27 mouse cellular contexts compared by ENCODE assay signal in genomic region chr6:98626435-98626834, GRCm38 (mm10).
"Had no signal": no experiment of that assay in that cellular context is flagged by ENCODE, and none has a peak within 500 bp of the region (broad histone marks: within the 10 kb centered on the region; RNA-seq: fewer than 3 reads in every experiment).

No protein-coding gene starts in this region.

- H3K9ac ChIP-seq: heart, embryonic 12.5 days; hindbrain, embryonic 12.5 days; hindbrain, embryonic 14.5 days; intestine, embryonic 15.5 days; limb, embryonic 12.5 days; liver, embryonic 13.5 days; liver, embryonic 15.5 days had no signal

- DNase-seq: gastrocnemius, adult 2 months; gastrocnemius, postnatal 10 days; gastrocnemius, postnatal 25 days; heart, adult 2 months; heart, postnatal 10 days; heart, postnatal 4 days; kidney, adult 18-20 months; kidney, adult 8-10 months; kidney, postnatal 10 days; kidney, postnatal 25 days; kidney, postnatal 4 days; liver; liver, embryonic 13.5 days had no signal

- H3K4me3 ChIP-seq: gastrocnemius, adult 2 months; heart, adult 2 months; heart, embryonic 10.5 days; heart, embryonic 12.5 days; hindbrain, embryonic 10.5 days; hindbrain, embryonic 12.5 days; intestine, embryonic 15.5 days; left cerebral cortex, adult 2 months; limb, embryonic 10.5 days; limb, embryonic 12.5 days; liver, embryonic 13.5 days; liver, embryonic 15.5 days had no signal

- ATAC-seq: hindbrain, embryonic 16.5 days; inflammation-experienced regulatory T-cells, adult 6 months; intestine, embryonic 15.5 days; intestine, postnatal 0 days had no signal

- H3K27me3 ChIP-seq: heart, embryonic 12.5 days; hindbrain, embryonic 12.5 days; intestine, embryonic 15.5 days; limb, embryonic 12.5 days; liver, embryonic 13.5 days; liver, embryonic 15.5 days had no signal

- H3K27ac ChIP-seq: gastrocnemius, adult 2 months; heart, adult 2 months; heart, embryonic 10.5 days; hindbrain, embryonic 10.5 days; hindbrain, embryonic 12.5 days; hindbrain, embryonic 14.5 days; intestine, embryonic 15.5 days; left cerebral cortex, adult 2 months; limb, embryonic 10.5 days; limb, embryonic 12.5 days; liver, embryonic 13.5 days; liver, embryonic 15.5 days had no signal

- H3K9me3 ChIP-seq: heart, embryonic 10.5 days; heart, embryonic 12.5 days; hindbrain, embryonic 10.5 days; hindbrain, embryonic 12.5 days; intestine, embryonic 15.5 days; limb, embryonic 10.5 days; limb, embryonic 12.5 days; liver, embryonic 13.5 days; liver, embryonic 15.5 days had no signal

- H3K4me1 ChIP-seq: hindbrain, embryonic 12.5 days; intestine, embryonic 15.5 days; liver, embryonic 13.5 days; liver, embryonic 15.5 days had no signal

- H3K36me3 ChIP-seq: heart, embryonic 10.5 days; heart, embryonic 12.5 days; hindbrain, embryonic 10.5 days; hindbrain, embryonic 12.5 days; intestine, embryonic 15.5 days; limb, embryonic 10.5 days; limb, embryonic 12.5 days; liver, embryonic 13.5 days; liver, embryonic 15.5 days had no signal

- H3K4me2 ChIP-seq: heart, embryonic 12.5 days; hindbrain, embryonic 12.5 days; hindbrain, embryonic 14.5 days; intestine, embryonic 15.5 days; limb, embryonic 12.5 days; liver, embryonic 11.5 days; liver, embryonic 13.5 days; liver, embryonic 15.5 days had no signal
